Mouse (Mus musculus) cortical plate, adult 2 months (tissue): Measurements from ENCODE around the gene Sdhaf1.

Experiments
- CTCF ChIP-seq: fragments of 200-500 bp; IDR thresholded peaks from 2 replicates; pipeline ENCODE4 v1.5.1; 2011; ENCODE audit warnings: mild to moderate bottlenecking, control low read depth, low read length; ENCODE audit not compliant: insufficient read depth; ENCODE audit errors: extremely low read depth
- POLR2A ChIP-seq: fragments of 200-500 bp; IDR thresholded peaks from 2 replicates; pipeline ENCODE4 v1.6.1; 2011; ENCODE audit warnings: mild to moderate bottlenecking, low read length, control low read depth; ENCODE audit not compliant: insufficient read depth; ENCODE audit errors: extremely low read depth

- TF ChIP-seq POLR2A (no peak), CTCF (no peak)
These were observed 26.9 kb downstream of the Sdhaf1 start for GRCm38 (mm10) chr7:30296816-30297215.
